Mouse (Mus musculus) left cerebral cortex, adult 18-20 months (tissue): ENCODE results near the gene Klhl9. TPM values are rescaled to one million over a fixed set of nuclear protein-coding genes. Genes with fewer than 3 reads are reported as not detected.

Experiments
- DNase-seq, 2 experiments: peaks; one replicate each; pipeline ENCODE4 v3.0.0; 2021 to 2022; ENCODE audit warnings: low spot score in 2 of 2, mixed read lengths in 1 of 2
- total RNA-seq, 2 experiments: library from RNA; stranded (reverse); gene quantifications; 2 replicates each; pipeline ENCODE4 v1.2.3; 2021

Gene Klhl9
- total RNA-seq, 2 experiments from 2014 or later, result 100 to 103 TPM

DNA sequence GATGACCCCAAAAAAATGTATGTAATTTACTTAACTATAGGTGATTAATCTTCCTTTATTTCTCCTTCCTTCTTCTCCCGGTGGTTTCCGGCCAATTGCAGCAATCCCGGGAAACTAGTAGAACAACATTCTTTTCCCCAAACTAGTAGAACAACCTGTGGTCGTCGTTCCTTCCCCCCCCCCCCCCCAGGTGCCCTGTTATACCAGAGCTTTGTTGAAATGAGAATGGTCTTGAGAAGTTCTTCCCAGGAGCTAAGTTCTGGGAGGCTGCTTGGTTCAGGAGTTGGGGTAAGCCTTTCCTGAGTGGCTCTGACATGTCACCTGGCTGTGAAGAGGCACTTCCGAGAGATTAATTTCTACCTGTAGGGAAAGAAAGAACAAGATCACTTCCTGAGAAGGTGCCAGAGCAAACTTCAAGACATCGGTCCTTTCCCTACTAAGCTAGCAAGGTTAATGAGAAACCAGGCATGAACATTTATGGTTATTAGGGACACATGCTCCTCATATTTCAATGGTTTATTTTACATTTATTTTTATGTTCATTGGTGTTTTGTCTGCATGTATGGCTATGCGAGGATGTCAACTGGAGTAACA, 1.3 kb upstream of the Klhl9 start:
- DNase-seq, result no peak

DNA sequence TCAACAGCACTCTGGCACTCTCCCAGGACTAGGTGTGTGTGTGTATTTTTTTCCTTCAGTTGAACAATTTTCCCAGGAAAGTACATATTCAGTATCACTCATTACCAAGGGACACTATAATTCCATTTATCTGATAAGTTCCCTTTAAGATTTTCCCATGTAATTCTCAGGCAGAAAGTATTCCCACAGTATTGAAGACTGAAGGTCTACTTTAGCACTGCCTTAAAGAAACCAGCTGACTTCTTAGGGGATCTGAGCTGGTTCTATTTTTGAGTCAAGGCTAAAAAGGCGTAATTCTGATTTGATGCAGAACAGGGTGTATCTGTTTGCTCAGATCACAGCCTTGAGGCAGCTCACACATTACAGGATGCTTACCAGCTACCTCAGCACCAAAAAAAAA, 3.5 kb downstream of the Klhl9 start:
- no peak for DNase-seq

DNA sequence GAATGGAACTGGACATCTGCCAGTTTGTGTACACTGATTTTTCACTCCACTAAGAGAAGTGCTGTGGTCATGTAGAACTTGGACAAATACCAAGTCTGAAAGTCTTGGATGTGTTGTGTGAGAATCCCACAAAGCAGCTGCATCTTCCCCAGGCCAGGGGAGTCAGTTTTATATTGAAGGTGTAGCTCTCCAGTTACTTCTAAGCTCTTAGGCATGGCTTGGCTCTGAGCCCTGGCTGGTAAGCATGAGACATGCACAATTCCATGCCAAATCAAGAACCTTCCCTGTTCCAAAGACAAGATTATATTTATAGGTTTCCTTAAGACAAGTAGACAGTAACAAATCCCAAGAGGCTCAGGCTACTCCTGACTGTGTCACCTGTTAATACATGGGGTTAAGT, 7.2 kb downstream of the Klhl9 start:
- no peak for DNase-seq

DNA sequence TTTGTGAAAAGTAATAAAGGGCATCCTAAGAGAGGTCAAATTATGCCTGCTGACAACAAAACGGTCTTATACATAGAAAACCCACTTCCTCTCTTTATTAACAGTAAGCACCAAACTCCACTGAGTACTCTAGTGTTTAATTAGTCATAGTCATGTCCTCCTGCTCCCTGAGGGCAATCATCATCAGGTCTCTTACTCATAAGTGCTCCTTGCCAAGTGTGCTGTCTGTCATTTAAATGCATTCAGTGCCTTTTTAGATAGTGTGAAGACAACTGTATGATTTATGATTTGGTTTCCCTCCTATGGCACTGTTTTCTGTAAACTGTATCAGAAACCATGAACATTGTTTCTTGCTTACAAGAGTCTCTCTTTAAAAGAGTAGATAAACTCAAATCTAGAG, 8.0 kb downstream of the Klhl9 start:
- no peak for DNase-seq

DNA sequence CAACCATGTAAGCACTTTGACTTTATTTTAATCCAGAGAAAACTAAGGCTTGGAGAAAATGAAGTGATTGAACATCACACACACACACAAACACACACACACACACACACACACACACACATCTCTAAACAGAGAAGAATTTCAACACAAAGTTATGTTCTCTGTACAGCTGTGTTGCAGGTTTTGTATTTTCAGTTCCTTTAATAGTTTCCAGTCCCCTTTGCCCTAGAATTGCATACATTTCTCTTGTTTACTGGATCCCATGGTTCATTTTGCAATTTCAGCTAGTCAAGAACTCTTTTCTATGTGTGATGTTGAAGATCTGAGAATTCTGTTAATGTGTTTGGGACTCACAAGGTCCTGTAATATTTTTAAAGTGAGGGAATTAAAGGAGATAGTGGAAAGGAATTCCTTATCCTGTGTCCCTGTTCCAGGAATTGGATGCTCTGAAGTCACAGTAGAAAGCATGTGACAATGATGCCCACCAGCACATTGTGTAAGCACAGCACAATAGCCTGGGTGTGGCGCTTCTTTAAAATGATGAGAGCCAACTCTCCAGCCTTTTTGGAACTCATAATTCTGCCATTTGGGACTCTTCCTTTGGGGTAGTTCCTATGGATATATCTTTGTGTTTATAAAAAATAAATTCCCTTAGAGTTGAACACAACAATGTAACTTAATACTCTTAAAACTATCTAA, 15.0 kb downstream of the Klhl9 start:
- no peak for DNase-seq

DNA sequence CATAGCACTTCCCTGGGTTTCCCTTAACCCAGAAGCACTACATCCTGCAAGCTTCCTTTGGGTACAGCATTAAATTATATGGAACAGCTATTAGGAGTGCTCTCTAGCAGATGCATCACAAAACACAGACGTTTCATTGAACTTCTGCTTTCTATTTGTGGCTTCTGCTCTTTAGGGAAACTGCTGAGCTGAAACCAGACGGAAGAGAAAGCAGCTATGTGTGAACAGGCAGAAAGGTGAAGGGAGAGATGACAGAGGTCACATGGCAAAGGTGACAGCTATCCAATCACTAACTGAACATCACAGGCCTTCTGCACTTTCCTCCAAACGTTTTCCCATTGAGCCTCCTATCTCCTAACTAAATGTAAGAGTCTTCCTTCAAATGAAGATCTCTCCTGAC, 16.3 kb downstream of the Klhl9 start:
- DNase-seq, result no peak

DNA sequence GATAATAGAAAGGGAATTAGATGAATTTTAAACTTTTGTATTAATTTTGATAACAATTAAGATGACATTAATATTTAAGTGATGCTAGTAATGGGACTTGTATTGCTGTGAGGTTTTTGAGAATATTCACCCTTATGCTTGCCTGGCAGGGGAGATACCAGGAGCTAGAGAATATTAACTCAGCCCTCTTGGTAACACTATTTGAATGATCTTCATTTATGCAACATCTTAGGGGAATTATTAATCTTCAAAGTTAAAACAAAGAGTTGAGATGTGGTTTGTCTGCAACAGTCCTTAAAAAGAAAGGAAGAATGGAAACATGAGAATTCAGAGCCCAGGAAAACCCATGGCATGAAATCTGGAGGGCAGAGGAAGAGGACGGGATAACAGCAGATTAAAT, 23.0 kb downstream of the Klhl9 start:
- DNase-seq, result no peak

DNA sequence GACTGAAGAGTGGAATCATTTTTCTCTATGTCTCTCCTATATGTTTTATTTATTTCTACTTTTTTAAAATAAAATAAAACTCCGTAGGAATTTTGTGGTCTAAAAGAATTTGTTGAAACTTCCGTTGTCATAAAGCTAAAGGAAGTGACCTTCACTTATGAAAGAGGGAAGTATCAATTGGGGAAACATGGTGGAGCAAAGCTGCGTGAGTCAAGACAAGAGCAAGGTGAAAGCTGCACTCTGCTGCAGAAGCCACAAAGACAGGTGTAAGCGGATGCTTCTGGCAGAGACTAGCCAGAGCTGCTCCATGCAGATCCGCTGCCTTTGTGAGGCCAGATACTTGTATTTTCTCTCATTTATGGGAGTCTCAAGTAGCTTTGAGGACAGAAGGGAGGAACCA, 23.5 kb downstream of the Klhl9 start:
- DNase-seq, result no peak

DNA sequence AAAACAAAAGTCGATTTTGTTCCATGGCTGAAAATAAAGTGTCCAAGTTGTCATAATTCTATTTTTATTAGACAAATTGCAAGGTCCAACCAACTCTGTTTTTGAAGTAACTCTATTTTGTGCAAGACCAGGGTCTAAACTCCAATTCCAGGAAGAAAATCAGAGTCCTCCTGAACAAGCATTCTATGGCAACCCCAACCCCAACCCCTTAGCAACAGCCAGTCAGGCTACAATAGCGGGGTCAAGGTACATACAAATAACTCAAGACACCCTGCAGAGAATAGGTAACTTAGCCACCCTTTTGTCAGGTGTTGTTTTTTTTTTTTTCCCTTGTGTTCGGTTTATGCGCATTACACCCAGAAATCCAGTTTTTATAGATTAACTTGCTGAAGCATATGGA, 24.5 kb downstream of the Klhl9 start:
- no peak for DNase-seq

DNA sequence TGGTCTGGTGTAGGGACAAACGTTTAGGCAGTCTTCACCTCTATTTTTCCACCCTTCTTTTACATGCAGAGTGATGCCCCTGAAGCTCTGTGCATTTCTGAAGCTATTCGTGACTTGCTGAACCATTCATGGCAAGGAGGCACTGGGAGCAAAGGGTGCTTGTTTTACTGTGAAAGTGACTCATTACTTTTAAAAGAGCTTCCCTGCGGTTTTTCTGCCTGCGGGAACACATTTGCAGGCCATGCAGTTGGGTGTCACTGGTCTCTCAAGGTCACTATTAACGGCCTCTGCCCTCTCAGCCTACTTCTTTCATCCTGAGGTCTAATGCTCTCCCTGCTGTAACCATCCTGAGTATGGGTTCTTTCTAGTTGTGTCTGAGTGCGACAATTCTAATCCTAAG, 25.2 kb downstream of the Klhl9 start:
- no peak for DNase-seq

DNA sequence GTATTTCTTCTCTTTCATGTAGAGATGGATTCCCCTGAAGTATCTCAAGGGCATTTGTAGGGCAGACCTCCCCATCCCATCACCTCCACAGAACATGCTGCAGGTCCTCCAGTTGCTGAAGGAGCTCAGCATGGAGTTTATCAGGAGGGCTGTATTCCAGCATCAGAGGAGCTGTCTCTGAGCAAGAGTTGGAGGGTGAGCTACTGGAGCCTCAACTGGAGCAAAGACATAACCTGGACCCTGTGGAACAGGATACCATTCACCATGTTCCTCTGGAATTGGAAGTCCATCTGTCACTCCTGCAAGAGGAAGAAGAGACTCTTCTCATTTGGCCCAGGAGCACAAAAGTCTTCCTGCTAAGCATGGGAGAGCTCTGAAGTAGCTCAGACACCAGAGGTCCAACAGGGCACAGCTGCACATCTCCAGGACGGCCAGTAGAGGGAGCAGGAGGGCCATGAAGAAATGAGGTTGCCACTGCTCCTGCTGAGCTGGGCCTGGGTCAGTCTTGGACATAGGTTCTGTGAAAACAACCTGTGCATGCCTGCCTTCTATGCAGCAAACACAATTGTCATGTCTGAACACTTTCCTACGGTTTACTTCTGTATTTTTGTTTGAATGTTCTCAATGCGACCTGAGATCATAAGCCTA, 25.9 kb downstream of the Klhl9 start:
- peak; percentile 73 to 81 for DNase-seq

DNA sequence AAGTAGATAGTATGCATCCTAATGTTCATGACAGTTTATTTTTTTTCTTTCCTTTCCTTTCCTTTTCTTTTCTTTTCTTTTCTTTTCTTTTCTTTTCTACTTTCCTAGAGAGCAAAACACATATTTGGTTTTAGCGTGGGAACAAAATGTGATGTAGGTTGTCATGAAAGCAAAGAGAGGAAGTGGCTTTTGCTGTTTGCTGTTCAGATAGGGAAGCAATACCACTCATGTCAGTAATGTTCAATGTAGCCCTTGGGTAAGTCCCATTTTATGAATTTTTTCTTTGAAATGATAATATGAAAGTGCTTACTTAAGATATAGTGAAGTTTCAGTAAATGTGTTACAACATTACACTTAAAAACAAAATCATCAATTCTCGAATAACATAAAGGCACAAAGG, 28.9 kb downstream of the Klhl9 start:
- DNase-seq, result no peak

DNA sequence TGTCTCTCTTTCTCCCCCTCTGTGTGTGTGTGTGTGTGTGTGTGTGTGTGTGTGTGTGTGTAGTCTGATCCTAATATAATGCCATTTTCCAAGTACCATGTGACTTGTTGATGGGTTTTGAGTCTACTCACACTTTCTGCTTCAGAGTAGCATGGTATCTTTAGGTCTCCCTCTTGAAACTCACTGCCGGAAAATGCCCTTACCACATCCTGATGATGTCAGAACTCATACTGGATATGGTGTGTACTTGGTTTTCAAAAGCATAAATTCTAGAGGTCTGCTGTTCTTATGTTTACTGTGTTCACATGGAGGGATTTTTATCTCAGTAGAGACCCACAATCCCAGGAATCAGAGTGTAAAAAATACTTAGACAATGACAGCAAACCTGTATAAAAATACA, 29.7 kb downstream of the Klhl9 start:
- no peak for DNase-seq

DNA sequence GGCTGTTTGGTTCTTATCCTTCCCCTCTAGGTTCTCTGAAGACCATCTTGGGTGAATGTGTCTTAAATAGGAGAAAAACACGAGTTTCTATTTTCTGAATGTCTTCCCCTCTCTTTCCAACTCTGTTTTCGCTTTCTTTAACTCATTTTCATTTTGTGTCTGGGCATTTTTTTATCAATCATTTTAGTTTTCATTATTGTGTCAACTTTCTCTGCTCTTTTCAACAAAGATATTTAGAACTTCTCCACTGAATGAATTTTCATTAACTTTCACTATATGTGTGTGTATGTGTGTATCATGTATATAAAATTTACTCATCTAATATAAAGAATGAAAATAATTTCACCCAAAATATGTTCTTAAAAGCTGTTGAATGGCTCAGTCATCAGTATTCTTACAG, 31.0 kb downstream of the Klhl9 start, which contains the start of gene Ifnab:
Ifnab (minus strand) TSS at position 101 of the 400 bp plus-strand sequence.
- no peak for DNase-seq

DNA sequence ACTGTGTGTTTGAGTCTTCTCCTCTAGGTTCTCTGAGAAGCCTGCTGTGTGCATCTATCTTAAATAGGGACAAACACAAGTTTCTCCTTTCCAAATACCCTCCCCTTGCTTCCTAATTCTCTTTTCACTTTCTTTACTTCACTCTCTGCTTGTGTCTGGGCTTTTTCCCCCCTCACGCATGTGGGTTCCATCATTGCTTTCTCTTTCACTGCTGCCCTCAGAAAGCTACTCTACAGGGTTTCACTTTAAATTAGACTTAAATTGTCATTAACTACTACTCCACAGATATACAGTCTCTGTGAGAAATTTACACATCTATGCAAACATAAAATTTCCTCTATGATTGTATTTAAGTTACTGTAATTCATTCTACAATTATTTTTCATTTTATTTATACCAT, 38.5 kb downstream of the Klhl9 start, which contains the start of gene Ifna2:
Ifna2 (minus strand) TSS at position 101 of the 400 bp plus-strand sequence.
- DNase-seq, result no peak

DNA sequence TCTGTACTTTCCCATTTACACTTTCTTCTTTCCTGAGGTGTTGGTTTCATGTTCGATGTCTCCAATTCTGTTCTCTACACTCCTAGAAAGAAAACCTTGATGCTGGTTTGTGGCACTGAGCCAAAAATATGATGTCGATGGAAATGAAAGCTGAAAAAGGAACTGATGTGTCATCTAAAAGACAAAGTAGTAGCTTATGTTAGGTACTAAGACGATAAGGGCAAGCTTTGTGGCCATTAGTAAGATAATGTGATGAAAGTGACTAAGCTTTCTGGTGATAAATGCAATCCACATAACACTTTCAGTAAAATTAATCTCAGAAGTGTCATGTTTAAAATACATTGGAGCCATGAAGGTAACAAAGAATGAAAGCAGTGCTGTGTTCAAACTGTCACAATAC, 40.9 kb downstream of the Klhl9 start:
- no peak for DNase-seq

DNA sequence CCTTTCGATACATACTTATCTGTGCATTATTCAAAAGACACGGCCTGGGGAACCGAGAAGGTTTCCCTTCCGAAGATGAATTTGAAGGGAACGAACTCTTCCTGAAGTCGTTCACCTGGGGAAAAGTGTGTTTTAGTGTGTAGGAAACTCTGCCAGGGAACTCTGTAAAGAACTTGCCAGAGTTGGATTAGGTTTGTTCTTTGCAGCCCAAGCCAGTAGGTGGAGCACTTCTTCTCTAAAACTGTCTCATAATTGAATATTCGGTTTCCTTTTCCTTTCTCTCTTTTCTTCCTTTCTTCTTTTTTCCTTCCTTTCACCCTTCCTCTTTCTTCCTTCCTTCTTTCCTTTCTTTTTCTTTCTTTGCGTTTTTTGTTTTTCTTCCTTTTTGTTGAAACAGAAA, 41.9 kb downstream of the Klhl9 start:
- DNase-seq, result peak; percentile 20 to 24

DNA sequence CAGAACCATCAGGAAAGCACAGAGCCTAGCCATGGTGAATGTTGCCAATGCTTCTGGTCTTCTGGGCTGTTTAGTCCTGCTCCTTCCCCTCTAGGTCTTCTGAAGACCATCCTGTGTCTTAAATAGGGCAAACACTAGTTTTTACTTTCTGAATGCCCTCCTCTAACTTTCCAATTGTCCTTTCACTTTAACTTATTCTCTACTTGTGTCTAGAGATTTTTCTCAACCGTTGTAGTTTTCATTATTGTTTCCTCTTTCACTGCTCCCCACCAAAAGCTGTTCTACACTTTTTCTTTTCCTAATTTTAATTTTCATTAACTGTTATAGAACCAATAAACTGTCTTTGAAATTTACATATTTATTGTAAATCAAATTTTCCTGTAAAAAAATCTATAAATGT, 45.4 kb downstream of the Klhl9 start, which contains the start of gene Ifna16:
Ifna16 (minus strand) TSS at position 101 of the 400 bp plus-strand sequence.
- no peak for DNase-seq
